Mouse (Mus musculus) subcutaneous adipose tissue, adult 2 months (tissue): Measurements from ENCODE around the gene Mapk14. TPM values are rescaled to one million over a fixed set of nuclear protein-coding genes. Genes with fewer than 3 reads are reported as not detected.

Experiments used
- polyA plus RNA-seq: library from polyadenylated mRNA; depleted of rRNA; stranded (reverse); fragments of >200 nt; gene quantifications from 2 replicates; pipeline ENCODE4 v1.2.3, GENCODE M21; 2012; ENCODE audit warnings: low replicate concordance; rRNA removed

Gene Mapk14
- 86.8 and 107 TPM in 2 replicates for polyA plus RNA-seq

DNA sequence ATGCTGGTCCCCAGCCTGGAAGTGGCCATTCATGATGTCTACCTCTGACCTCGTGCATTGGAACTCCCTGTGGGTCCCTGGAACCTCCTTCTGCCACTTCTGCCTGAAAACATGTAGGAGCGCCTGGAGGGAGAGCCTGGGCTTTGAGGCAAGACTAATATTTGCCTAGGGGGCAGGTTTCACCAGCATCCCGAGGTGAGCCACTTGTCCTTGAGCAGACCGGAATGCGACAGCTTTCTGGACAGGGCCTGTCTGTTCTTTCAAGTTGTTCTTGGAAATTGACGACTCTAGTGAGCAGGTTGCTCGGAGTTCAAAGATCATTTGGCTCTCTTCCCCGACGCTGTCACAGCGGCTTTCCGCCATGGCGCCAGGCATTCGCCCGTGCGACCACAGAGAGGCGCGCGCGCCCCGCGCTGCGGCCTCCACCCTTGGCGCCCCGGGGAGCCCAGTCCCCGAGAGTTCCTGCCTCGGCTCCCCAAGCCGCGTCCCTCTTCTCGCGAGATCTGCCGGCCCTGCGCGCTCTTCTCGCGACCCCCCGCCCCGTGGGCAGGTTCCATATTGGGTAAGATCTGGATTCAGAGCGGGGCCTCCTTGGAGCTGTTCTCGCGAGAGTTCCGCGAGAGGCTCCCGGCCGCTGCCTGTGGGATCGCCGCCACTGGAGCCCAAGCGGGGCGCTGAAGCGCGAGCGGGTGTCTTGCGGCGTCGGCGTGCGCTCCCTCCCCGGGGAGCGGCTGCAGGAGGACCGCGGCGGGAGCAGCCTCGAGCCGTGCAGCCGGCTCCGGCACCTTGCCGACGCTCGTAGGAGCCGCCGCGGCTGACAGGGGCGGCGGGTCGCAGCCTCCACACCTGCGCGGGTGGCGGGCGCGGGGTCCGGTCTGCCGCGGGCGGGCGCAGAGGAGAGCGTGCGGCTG, at the start of gene Mapk14:
TSS of gene Mapk14 (plus strand) at position 554 of the 911 bp plus-strand sequence.

DNA sequence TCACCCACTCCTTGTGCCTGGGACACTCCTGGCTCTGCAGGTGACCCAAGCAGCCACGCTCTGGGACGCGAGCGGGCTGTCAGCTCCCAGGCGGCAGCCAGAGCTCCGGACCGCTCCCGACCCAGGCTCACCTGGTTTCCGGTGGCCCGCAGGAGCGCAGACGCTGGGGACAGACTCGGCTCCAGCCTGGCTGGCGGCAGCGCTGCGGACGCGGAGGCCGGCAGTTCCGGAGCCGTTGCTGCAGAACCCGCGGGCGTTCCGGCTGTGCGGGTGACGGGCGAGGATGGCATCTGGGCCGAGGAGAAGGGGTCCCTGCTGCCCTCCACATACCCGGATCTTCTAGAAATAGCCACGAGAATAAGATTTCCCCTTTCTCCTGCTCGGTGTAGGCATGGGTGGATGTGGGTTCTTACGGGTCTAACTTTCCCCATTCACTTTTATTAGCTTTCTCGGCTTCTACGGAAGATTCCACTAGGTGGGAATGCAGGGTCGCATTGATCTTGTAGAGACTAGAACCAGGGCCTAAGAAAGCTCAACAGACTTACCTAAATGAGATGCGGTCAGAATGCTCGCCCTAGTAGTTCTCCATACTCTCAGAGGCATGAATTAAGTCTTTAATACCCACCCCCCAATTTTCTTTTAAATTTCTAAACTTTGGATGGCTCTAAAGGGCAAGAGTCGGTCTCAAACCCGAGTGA, 1.4 kb upstream of the Mapk14 start, which contains the start of gene Slc26a8:
TSS of gene Slc26a8 (minus strand) at position 648 of the 698 bp plus-strand sequence.

DNA sequence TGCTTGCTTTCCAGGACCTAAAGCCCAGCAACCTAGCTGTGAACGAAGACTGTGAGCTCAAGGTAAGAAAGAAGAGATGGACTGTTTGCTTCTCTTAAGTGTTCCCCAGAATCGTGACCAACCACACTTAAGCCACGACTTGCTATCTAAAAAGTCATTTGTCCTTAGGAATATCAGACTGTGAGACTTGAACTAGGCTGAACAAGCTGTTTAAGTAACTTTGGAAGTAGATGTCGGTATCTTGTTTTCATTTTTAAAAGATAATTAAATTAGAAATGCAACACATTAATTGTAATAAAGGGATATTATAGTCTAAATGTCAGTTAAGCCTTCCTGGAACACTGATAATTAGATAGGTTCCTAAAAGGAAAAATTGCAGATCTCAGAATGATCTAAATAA, 34.7 kb downstream of the Mapk14 start, which contains the start of gene AC170998.1:
TSS of gene AC170998.1 (plus strand) at position 301 of the 400 bp plus-strand sequence.

DNA sequence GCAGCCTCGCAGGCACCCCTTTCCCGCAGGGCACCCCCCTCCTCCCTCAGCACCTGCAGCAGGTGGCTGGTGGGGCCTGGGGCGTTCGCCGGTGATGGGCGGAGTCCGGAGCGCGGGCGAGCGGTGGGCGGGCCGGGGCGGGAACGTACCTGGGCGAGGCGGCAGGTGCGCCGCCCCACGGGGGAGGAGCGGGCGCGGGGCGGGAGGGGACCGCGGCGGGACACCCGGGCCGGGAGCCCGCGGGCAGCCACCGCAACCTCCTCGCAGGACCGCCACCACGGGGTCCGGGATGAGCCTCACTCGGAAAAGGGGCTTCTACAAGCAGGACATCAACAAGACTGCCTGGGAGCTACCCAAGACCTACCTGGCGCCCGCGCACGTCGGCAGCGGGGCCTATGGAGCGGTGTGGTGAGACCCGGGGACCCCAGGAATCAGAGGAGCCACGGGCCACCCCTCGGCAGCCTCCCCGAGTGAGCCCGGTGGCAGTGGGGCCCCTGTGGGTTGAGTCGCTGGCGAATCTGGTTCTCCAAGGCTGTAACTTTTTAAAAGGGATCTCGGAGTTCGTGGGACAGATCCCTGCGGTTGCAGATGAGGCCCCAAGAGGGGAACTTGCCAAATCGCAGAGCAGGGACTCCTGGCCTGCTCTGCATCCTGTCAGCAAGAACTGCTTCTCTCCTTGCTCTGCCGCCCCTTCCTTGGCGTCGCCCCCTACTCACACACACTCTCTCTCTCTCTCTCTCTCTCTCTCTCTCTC, 78.2 kb downstream of the Mapk14 start, which contains the start of gene Mapk13:
TSS of gene Mapk13 (plus strand) at position 177 of the 754 bp plus-strand sequence.

Other genes with a start within 250 kb of the Mapk14 start
- gene Fkbp5, start 173.8 kb upstream of the Mapk14 start, polyA plus RNA-seq, result 8.1 and 15.4 TPM in 2 replicates
- gene Armc12, start 160.5 kb upstream of the Mapk14 start, polyA plus RNA-seq, result not detected in 2 replicates
- gene Clpsl2, start 141.9 kb upstream of the Mapk14 start, polyA plus RNA-seq, result 0.30 and 1.6 TPM in 2 replicates
- 0.79 and 0.90 TPM in 2 replicates for gene Clps, start 130.6 kb upstream of the Mapk14 start, polyA plus RNA-seq
- gene Lhfpl5, start 115.7 kb upstream of the Mapk14 start, polyA plus RNA-seq, result not detected in 2 replicates
- 23.1 and 39.4 TPM in 2 replicates for gene Srpk1, start 68.6 kb upstream of the Mapk14 start, polyA plus RNA-seq
- gene Slc26a8, start 1.1 kb upstream of the Mapk14 start, polyA plus RNA-seq, result 1.3 and 2.5 TPM in 2 replicates
- gene AC170998.1, start 34.8 kb downstream of the Mapk14 start, polyA plus RNA-seq, result 0.62 and 1.0 TPM in 2 replicates
- 0.69 and 17.8 TPM in 2 replicates for gene Mapk13, start 78.0 kb downstream of the Mapk14 start, polyA plus RNA-seq
- gene Brpf3, start 109.8 kb downstream of the Mapk14 start, polyA plus RNA-seq, result 44.7 and 56.5 TPM in 2 replicates
- gene Pnpla1, start 167.1 kb downstream of the Mapk14 start, polyA plus RNA-seq, result 0.09 and 0.18 TPM in 2 replicates
- 0.28 and 0.34 TPM in 2 replicates for gene 4930539E08Rik, start 224.0 kb downstream of the Mapk14 start, polyA plus RNA-seq